Mouse (Mus musculus) lung, embryonic 16.5 days (tissue): Measurements from ENCODE around the gene Rp9. TPM values are rescaled to one million over a fixed set of nuclear protein-coding genes. Genes with fewer than 3 reads are reported as not detected.

Experiments
- ATAC-seq: fragments of 200-750 bp; cut with Nextera tagmentation; 2 replicates; pipeline ENCODE4 v1.8.0; 2017; ENCODE audit warnings: low read depth, mild to moderate bottlenecking, moderate library complexity
- H3K27ac ChIP-seq: fragments of 300-500 bp; sonication (generic); 2 replicates; pipeline ENCODE4 v1.5.1; 2014; ENCODE audit warnings: mild to moderate bottlenecking, control low read depth, low read length
- H3K27me3 ChIP-seq: fragments of 300-500 bp; sonication (generic); 2 replicates; pipeline ENCODE4 v1.6.1; 2014; ENCODE audit warnings: low read depth, low read length, mixed read lengths; ENCODE audit not compliant: control insufficient read depth, insufficient read depth
- H3K36me3 ChIP-seq: fragments of 300-500 bp; sonication (generic); 2 replicates; pipeline ENCODE4 v1.6.1; 2014; ENCODE audit warnings: low read length; ENCODE audit not compliant: control insufficient read depth, insufficient read depth
- H3K4me1 ChIP-seq: fragments of 300-500 bp; sonication (generic); replicated peaks from 2 replicates; pipeline ENCODE4 v1.6.1; 2014; ENCODE audit warnings: low read length, mixed read lengths; ENCODE audit not compliant: control insufficient read depth, insufficient read depth
- H3K4me2 ChIP-seq: fragments of 300-500 bp; sonication (generic); 2 replicates; pipeline ENCODE4 v1.6.1; 2014; ENCODE audit warnings: low read depth, low read length, control low read depth
- H3K4me3 ChIP-seq: fragments of 300-500 bp; sonication (generic); 2 replicates; pipeline ENCODE4 v1.5.1; 2014; ENCODE audit warnings: mild to moderate bottlenecking, low read length, control low read depth
- H3K9ac ChIP-seq: fragments of 300-500 bp; sonication (generic); 2 replicates; pipeline ENCODE4 v1.6.1; 2014; ENCODE audit warnings: low read length, control low read depth
- H3K9me3 ChIP-seq: fragments of 300-500 bp; sonication (generic); 2 replicates; pipeline ENCODE4 v1.6.1; 2016; ENCODE audit warnings: low read length; ENCODE audit not compliant: control insufficient read depth
- WGBS: fragments of 180-500 bp; shearing (Covaris S2); extraction: QIAGEN DNeasy Blood & Tissue Kit; methylation state at CpG from one replicate; pipeline ENCODE4 v1.1.7; 2014; 5-methylcytosine and 5-hydroxymethylcytosine counted together
- polyA plus RNA-seq: library from polyadenylated mRNA; unstranded; fragments of >200 nt; fragmentation: Nextera tagmentation; extraction: Ambion mirVana; gene quantifications from 2 replicates; pipeline ENCODE4 v1.2.1, GENCODE M21; 2015

Rp9 gene
- polyA plus RNA-seq, 1 experiment from 2014 or later, result 64.5 TPM

DNA sequence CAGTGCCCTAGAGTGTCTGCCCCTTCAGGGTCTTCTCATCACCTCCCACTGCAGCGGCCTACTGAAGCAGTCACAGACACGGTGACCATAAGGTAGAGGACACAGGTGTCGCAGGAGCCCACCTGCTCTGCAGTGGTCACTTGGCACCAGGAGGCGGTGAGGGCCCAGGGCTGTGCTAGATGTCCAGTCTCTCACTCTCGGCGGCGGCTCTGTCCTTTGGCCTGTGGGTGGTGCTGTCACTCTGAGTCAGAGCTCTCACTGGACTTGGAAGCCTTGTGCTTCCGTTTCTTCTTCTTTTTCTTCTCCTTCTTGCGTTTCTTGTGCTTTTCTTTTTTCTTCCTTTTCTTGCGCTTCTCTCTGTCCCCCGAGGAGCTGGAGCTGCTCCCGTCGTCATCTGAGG lies 21.1 kb downstream of the Rp9 start:
- H3K4me1 ChIP-seq, result no peaks in the 10 kb centered on the region
- H3K27ac ChIP-seq, result no peak overlapping the region
- H3K27me3 ChIP-seq, result no peaks in the 10 kb centered on the region
- H3K36me3 ChIP-seq, result peaks cover 59% of the 10 kb centered on the region
- 82% methylated on average over 13 of the region's 13 CpGs for WGBS
- no peak for ATAC-seq
- no peak overlapping the region for H3K4me2 ChIP-seq
- no peak overlapping the region for H3K9ac ChIP-seq
- H3K4me3 ChIP-seq, result no peak overlapping the region
- no peaks in the 10 kb centered on the region for H3K9me3 ChIP-seq

DNA sequence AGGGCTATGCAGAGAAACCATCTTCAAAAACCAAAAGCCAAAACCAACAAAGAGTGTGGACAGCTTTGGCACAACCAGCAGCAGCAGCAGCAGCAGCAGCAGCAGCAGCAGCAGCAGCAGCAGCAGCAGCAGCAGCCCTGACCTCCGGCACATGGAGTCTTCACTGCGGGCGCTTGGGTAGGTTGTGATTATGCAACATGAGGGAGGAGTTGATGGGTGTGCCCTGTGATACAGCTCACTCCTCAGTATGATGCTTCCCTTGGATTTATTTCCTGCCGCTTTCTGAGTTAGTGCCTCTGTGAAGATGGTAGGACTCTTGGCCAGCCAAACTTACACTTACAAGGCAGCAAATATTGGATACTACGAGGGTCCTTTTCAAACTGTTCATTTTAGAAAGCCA lies 22.3 kb downstream of the Rp9 start:
- Histone ChIP-seq H3K9ac (no peak overlapping the region), H3K9me3 (no peaks in the 10 kb centered on the region), H3K4me2 (no peak overlapping the region), H3K4me3 (no peak overlapping the region), H3K36me3 (peaks cover 49% of the 10 kb centered on the region), H3K27ac (no peak overlapping the region), H3K4me1 (no peaks in the 10 kb centered on the region), H3K27me3 (no peaks in the 10 kb centered on the region)
- ATAC-seq, result no peak
- WGBS, result 74% methylated on average over 5 of the region's 5 CpGs

DNA sequence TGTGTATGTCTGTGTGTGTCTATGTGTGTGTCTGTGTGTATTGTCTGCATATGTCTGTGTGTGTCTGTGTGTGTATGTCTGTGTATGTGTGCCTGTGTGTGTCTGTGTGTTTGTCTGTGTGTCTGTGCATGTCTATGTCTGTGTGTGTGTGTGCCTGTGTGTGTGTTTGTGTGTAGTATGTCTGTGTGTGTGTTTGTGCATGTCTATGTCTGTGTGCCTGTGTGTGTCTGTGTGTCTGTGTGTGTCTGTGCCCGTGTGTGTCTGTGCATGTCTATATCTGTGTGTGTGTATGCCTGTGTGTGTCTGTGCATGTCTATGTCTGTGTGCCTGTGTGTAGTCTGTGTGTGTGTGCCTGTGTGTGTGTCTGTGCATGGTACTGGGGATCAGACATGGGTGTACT lies 24.4 kb downstream of the Rp9 start:
- H3K36me3 ChIP-seq, result peaks cover 28% of the 10 kb centered on the region
- no peak overlapping the region for H3K27ac ChIP-seq
- no peak for ATAC-seq
- no peak overlapping the region for H3K4me3 ChIP-seq
- 73% methylated on average over 1 of the region's 1 CpGs for WGBS
- no peaks in the 10 kb centered on the region for H3K4me1 ChIP-seq
- H3K9ac ChIP-seq, result no peak overlapping the region
- no peaks in the 10 kb centered on the region for H3K9me3 ChIP-seq
- H3K4me2 ChIP-seq, result no peak overlapping the region
- no peaks in the 10 kb centered on the region for H3K27me3 ChIP-seq

DNA sequence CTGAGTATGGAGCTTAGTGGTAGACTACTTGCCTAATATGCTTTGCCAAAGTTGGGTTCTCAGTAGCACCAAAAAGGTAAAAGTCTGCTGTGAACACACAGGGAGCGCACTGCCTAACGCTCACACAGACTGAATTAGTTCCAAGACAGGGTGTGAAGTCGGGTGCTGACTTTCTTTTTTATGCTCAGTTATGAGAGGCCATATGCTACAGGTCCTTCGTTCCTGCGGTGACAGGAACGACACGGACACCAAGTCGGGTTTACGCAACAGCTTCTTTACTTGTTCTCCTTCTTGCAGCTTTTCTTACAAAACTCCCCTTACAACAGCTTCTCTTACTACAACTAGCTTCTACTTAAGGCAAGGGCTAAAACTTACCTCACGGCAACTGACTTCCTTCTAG lies 26.4 kb downstream of the Rp9 start:
- H3K4me2 ChIP-seq, result no peak overlapping the region
- H3K36me3 ChIP-seq, result peaks cover 14% of the 10 kb centered on the region; the same call in 1 of the 2 replicates
- no peaks in the 10 kb centered on the region for H3K9me3 ChIP-seq
- no peaks in the 10 kb centered on the region for H3K4me1 ChIP-seq
- WGBS, result 86% methylated on average over 10 of the region's 10 CpGs
- ATAC-seq, result no peak
- no peak overlapping the region for H3K9ac ChIP-seq
- H3K27ac ChIP-seq, result no peak overlapping the region
- no peak overlapping the region for H3K4me3 ChIP-seq
- H3K27me3 ChIP-seq, result no peaks in the 10 kb centered on the region

DNA sequence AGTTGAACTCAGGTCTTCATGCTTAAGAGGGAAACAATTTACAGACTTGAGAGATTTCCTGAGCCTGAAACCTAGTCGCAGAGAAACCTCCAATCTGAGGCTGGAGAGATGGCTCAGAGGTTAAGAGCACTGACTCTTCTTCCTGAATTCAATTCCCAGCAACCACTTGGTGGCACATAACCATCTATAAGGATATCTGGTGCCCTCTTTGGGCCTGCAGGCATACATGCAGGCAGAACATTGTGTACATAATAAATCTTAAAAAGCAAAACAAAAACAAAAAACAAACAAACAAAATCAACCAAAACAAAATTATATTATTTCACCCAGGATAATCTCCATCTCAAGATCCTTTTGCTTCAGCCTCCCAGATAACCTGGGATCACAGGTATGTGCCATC lies 30.7 kb downstream of the Rp9 start:
- no peak overlapping the region for H3K4me3 ChIP-seq
- H3K27ac ChIP-seq, result no peak overlapping the region
- no peaks in the 10 kb centered on the region for H3K4me1 ChIP-seq
- H3K9ac ChIP-seq, result no peak overlapping the region
- no peak for ATAC-seq
- no peak overlapping the region for H3K4me2 ChIP-seq
- 63% methylated on average over 1 of the region's 1 CpGs for WGBS
- H3K27me3 ChIP-seq, result no peaks in the 10 kb centered on the region
- no peaks in the 10 kb centered on the region for H3K36me3 ChIP-seq
- no peaks in the 10 kb centered on the region for H3K9me3 ChIP-seq

DNA sequence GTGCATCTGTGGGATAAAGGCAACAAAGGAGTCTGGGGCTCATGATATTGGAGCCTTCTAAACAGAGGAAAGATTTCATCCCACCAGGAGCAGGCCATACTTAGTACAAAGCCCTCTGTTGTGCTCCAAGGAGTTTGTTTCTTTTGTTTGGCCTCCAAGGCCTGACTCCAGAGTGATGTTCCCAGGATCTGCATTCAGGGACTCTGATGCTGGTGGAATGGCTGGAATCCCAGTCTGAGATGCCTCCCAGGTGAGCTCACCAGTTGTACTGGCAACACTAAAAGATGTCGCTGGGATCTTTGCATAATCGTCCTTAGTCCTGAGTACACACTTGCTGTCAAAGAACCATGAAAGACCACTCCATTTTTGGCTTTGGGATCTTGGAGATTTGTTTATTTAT lies 35.4 kb downstream of the Rp9 start:
- no peak overlapping the region for H3K9ac ChIP-seq
- no peaks in the 10 kb centered on the region for H3K36me3 ChIP-seq
- 80% methylated on average over 2 of the region's 2 CpGs for WGBS
- peaks cover 13% of the 10 kb centered on the region for H3K4me1 ChIP-seq
- no peak overlapping the region for H3K27ac ChIP-seq
- no peaks in the 10 kb centered on the region for H3K9me3 ChIP-seq
- H3K4me3 ChIP-seq, result no peak overlapping the region
- H3K27me3 ChIP-seq, result no peaks in the 10 kb centered on the region
- no peak overlapping the region for H3K4me2 ChIP-seq
- ATAC-seq, result no peak

DNA sequence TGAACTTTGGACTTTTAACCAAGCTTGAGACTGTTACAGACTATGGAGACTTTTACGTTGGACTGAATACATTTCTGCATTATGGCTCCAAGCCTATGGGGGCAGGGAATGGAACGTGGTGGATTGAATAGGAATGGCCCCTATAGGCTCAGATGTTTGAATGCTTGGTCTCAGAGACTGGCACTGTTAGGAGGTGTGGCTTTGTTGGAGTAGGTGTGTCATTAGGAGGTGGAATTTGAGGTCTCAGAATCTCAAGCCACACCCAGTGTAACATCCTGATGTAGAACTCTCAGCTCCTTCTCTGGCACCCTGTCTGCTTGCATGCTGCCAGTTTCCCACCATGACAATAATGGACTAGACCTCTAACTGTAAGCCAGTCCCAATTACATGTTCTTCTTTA lies 36.3 kb downstream of the Rp9 start:
- Histone ChIP-seq H3K36me3 (no peaks in the 10 kb centered on the region), H3K4me3 (no peak overlapping the region), H3K9me3 (no peaks in the 10 kb centered on the region), H3K9ac (no peak overlapping the region), H3K4me1 (peaks cover 13% of the 10 kb centered on the region), H3K27ac (no peak overlapping the region), H3K4me2 (no peak overlapping the region), H3K27me3 (no peaks in the 10 kb centered on the region)
- WGBS, result 72% methylated on average over 2 of the region's 2 CpGs
- ATAC-seq, result no peak

DNA sequence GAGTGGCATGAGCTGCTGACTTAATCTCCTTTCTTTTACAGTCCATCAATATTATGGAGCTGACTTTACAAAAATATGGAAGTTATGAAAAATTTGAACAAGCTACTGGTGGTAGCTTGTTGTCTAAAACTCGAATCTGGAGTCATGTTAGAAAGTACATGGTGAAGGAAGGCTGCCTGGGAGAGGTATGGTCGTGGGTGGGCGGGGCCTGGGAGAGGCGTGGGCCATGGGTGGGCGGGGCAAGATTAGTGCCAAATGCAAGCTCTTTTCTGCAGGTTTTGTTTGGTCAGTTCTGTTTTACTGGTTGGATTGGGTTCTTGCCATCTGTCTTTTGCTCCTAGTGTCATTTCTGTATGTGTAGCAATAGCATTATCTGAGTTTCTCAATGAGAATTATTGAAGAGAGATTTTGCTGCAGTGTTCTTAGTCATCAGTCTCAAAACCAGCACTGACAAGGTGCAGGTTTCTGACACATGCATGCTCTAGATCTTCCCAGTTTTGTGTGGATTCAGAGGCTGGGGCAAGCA lies 39.2 kb downstream of the Rp9 start:
- H3K9me3 ChIP-seq, result no peaks in the 10 kb centered on the region
- no peaks in the 10 kb centered on the region for H3K27me3 ChIP-seq
- peak overlapping the region; percentile 19 for H3K27ac ChIP-seq
- no peaks in the 10 kb centered on the region for H3K36me3 ChIP-seq
- H3K4me1 ChIP-seq, result peaks cover 13% of the 10 kb centered on the region
- 23% methylated on average over 5 of the region's 5 CpGs for WGBS
- no peak overlapping the region for H3K9ac ChIP-seq
- H3K4me2 ChIP-seq, result peak overlapping the region; percentile 39
- H3K4me3 ChIP-seq, result no peak overlapping the region
- ATAC-seq, result peak; percentile 47; the same call in 1 of the 2 replicates

DNA sequence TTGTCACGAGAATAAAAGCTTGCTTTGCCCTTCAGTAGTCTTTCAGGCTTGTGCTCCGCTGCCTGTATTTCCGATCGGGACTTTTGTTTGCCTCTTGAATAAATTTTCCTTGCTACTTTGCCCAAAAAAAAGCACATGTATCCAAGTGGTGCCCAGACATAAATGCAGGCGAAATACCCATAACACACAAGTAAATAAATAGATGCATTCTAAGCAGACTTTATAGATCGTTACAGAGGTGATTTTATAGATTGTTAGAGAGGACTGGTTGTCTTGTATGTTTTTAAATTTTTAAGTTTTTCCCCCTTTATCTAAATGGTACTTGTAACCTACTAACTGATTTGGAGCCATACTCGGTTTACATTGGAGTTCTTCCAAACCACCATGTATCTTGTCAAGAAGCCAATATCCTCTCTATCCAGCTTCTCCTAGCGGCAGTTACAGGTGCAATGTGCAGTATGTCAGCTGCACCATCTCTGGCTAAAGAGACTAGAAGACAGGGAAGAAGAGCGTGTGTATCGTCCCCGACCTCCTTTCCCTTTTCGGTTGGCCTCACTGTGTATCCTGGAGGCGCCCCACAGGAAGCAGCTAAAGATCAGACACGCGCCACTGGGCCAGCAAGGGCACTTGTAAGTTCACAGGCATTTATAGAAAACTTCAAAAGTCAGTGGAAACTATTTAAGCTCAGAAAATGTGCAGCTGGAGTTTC lies 39.9 kb downstream of the Rp9 start:
- H3K4me3 ChIP-seq, result no peak overlapping the region
- H3K36me3 ChIP-seq, result no peaks in the 10 kb centered on the region
- peak; percentile 82 for ATAC-seq
- H3K4me2 ChIP-seq, result peak overlapping the region; percentile 39
- no peaks in the 10 kb centered on the region for H3K9me3 ChIP-seq
- WGBS, result 36% methylated on average over 15 of the region's 15 CpGs
- H3K27me3 ChIP-seq, result no peaks in the 10 kb centered on the region
- H3K9ac ChIP-seq, result no peak overlapping the region
- peak overlapping the region; percentile 19 for H3K27ac ChIP-seq
- peaks cover 13% of the 10 kb centered on the region for H3K4me1 ChIP-seq
